Mouse (Mus musculus) thymus, adult 2 months (tissue): ENCODE measurements at regions not wholly inside any gene's neighbourhood (a gene's known extent, or its start where the extent isn't known, plus 50 kb on each side); places are given as distances from the start of the nearest gene placed in this dataset.

ENCODE experiments used
- CTCF ChIP-seq: fragments of 200-500 bp; IDR thresholded peaks from 2 replicates; pipeline ENCODE4 v1.5.1; 2012; ENCODE audit warnings: mild to moderate bottlenecking, control low read depth, low read length, moderate library complexity, borderline replicate concordance; ENCODE audit not compliant: control insufficient read depth, poor library complexity, insufficient read depth; ENCODE audit errors: extremely low read depth
- POLR2A ChIP-seq: fragments of 200-500 bp; IDR thresholded peaks from 2 replicates; pipeline ENCODE4 v1.6.1; 2012; ENCODE audit warnings: mild to moderate bottlenecking, low read length, control low read depth, moderate library complexity; ENCODE audit not compliant: control insufficient read depth, poor library complexity, insufficient read depth; ENCODE audit errors: extremely low read depth

DNA sequence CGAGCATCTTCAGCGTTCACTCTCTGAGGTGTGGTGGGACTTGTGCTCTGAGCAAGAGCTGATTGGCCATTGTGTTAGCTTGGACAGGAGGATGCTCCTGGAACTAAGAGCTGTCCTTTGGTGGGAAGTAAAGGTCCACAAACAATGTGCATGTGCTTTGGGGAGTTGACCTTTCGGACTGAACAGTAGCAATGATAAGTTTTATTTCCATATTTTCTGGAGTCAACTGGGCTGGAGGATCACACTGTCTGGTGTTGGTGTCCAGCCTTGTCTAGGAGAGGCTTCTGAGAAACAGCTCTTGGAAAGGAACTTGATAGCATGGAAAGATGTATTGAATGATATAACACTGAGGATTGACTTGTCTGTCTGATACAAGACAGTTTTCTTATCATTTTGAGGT is 142.3 kb upstream of the Otx2 start:
- no peak for TF ChIP-seq POLR2A
- no peak for TF ChIP-seq CTCF
